Mouse (Mus musculus) thymus, adult 18-20 months (tissue): Measurements from ENCODE around the gene Olfr361.
"Not testable (repeated sequence)": the region's sequence is repeated elsewhere in the genome, so short reads cannot be mapped to it uniquely, and the experiment has no call there.

Experiments used
- DNase-seq, 2 experiments: peaks; one replicate each; pipeline ENCODE4 v3.0.0; 2022; ENCODE audit warnings: mixed read lengths in 2 of 2

The Olfr361 gene

DNA sequence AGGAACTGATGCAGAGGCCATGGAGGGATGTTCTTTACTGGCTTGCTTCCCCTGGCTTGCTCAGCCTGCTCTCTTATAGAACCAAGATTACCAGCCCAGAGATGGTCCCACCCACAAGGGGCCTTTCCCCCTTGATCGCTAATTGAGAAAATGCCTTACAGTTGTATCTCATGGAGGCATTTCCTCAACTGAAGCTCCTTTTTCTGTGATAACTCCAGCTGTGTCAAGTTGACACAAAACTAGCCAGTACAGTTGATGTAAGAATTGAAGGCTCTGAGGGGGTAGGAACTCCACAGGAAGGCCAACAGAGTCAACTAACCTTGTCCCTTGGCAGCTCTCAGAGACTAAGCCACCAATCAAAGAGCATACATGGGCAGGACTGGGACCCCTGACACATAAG, at the start of gene Olfr361:
Gene Olfr361 (minus strand): TSS at position 101 of the 400 bp plus-strand sequence.
- not testable (repeated sequence) for DNase-seq

GRCm38 (mm10) chr2:37117810-37118209, 28.7 kb upstream of the Olfr361 start, which contains the start of gene Olfr362:
Gene Olfr362 (minus strand): TSS chr2:37117910.
- DNase-seq: no peak

- DNase-seq: no peak
These were observed 23.6 kb downstream of the Olfr361 start, which contains the start of gene Olfr360 for GRCm38 (mm10) chr2:37065446-37065845. Gene Olfr360 (plus strand): TSS chr2:37065746.
